Mouse (Mus musculus): ENCODE measurements around the gene Ttc36.
A peak's percentile ranks its signal among the peaks of the same experiment; 100 is the strongest.

GRCm38 (mm10) chr9:44772750-44773651 lies 29.9 kb downstream of the Ttc36 start:
- TF ChIP-seq CTCF (IDR thresholded peaks at IDR 0.05; ENCODE audit: borderline replicate concordance, insufficient read depth, low read depth, low read length) = peak; percentile 77
- TF ChIP-seq POLR2A (IDR thresholded peaks at IDR 0.05; ENCODE audit: borderline replicate concordance, insufficient read depth, low read length) = peak; percentile 84
